Mouse (Mus musculus) Patski (cell line): Measurements from ENCODE around the gene Lman2. TPM values are rescaled to one million over a fixed set of nuclear protein-coding genes. Genes with fewer than 3 reads are reported as not detected.

Experiments
- ATAC-seq: fragments of 100-300 bp; one replicate; pipeline ENCODE4 v1.8.0; 2021
- CTCF ChIA-PET: fragments of 350-600 bp; sonication (Branson Sonifier 250); formaldehyde crosslinking; loops from one replicate; lab custom pipeline; 2022; ENCODE audit warnings: inconsistent platforms; lab: Charles Lee
- POLR2A ChIA-PET: fragments of 350-600 bp; sonication (Branson Sonifier 250); formaldehyde crosslinking; loops from one replicate; lab custom pipeline; 2022; ENCODE audit warnings: antibody characterized with exemption, inconsistent platforms; lab: Charles Lee
- DNase-seq: peaks from one replicate; pipeline ENCODE4 v3.0.0-alpha.2; 2011; ENCODE audit warnings: low read depth, low spot score
- H3K27me3 ChIP-seq: fragments of 371-371 bp; one replicate; pipeline ENCODE4 v1.5.1; 2021
- CTCF ChIP-seq: fragments of 100-300 bp; IDR thresholded peaks from one replicate; pipeline ENCODE4 v1.5.1; 2021
- in situ Hi-C: fragments of 300-500 bp; cut with MboI; formaldehyde crosslinking; loops from 3 replicates; pipeline ENCODE4 v1.11.1; 2018; ENCODE audit warnings: low pct_unique_long_range_greater_than_20kb, mixed read lengths
- polyA plus RNA-seq: library from polyadenylated mRNA; unstranded; gene quantifications from one replicate; pipeline ENCODE4 v1.2.3, GENCODE M21; 2021

Lman2 gene
- polyA plus RNA-seq = 145 TPM

GRCm38 (mm10) chr13:55362453-55363060 lies at the start of gene Lman2:
Gene Lman2, minus strand, starts transcription at chr13:55362783.
- ChIA-PET POLR2A (interaction anchor here (0.5 to 0.9 kb wide), 3 partner anchors 55 to 213 kb away, joined by 3 to 5 read pairs (median 3); no protein-coding TSS in a partner anchor), CTCF (interaction anchor here (1.0 kb wide), 1 partner anchor 41 kb away, joined by 3 read pairs; no protein-coding TSS in a partner anchor)
- in situ Hi-C loops = no loop called here

GRCm38 (mm10) chr13:55411826-55412225 lies 49.2 kb upstream of the Lman2 start:
- ChIA-PET CTCF (interaction anchor here (1.1 kb wide), 1 partner anchor 8 kb away, joined by 3 read pairs; no protein-coding TSS in a partner anchor), POLR2A (no interaction called here)
- no peak for ATAC-seq

More at GRCm38 (mm10) chr13:55362453-55363060, at the start of gene Lman2:
- DNase-seq = peak; percentile 96
- peak; percentile 97 for ATAC-seq
- TF ChIP-seq CTCF = no peak
- peaks cover 7% of the 10 kb centered on the region for H3K27me3 ChIP-seq

GRCm38 (mm10) chr13:55408546-55409120 lies 46.0 kb upstream of the Lman2 start:
- in situ Hi-C loops = loop anchor here (5.0 kb wide), 2 partner anchors 59 to 109 kb away; no protein-coding TSS in a partner anchor
- peaks cover under 1% of the 10 kb centered on the region for H3K27me3 ChIP-seq
- no peak for TF ChIP-seq CTCF
- no peak for ATAC-seq
- DNase-seq = no peak
- CTCF ChIA-PET = interaction anchor here (1.0 kb wide), 1 partner anchor 105 kb away, joined by 4 read pairs; the partner anchor contains the start of gene Pdlim7
- POLR2A ChIA-PET = no interaction called here

More at GRCm38 (mm10) chr13:55411826-55412225, 49.2 kb upstream of the Lman2 start:
- no peak for TF ChIP-seq CTCF
- in situ Hi-C loops = no loop called here
- peaks cover 6% of the 10 kb centered on the region for H3K27me3 ChIP-seq
- DNase-seq = no peak

GRCm38 (mm10) chr13:55407341-55407740 lies 44.8 kb upstream of the Lman2 start:
- peaks cover 9% of the 10 kb centered on the region for H3K27me3 ChIP-seq
- no peak for TF ChIP-seq CTCF
- POLR2A ChIA-PET = no interaction called here
- CTCF ChIA-PET = interaction anchor here (0.9 to 2.0 kb wide), 4 partner anchors 60 to 118 kb away, joined by 3 to 6 read pairs (median 4); no protein-coding TSS in a partner anchor
- no peak for DNase-seq
- in situ Hi-C loops = loop anchor here (5.0 kb wide), 2 partner anchors 60 to 110 kb away; no protein-coding TSS in a partner anchor
- no peak for ATAC-seq

- peaks cover 10% of the 10 kb centered on the region for H3K27me3 ChIP-seq
- ChIA-PET CTCF (interaction anchor here (0.8 to 5.3 kb wide), 16 partner anchors 8 to 120 kb away, joined by 3 to 30 read pairs (median 4); partner anchors contain the start of genes Pdlim7 and Prr7), POLR2A (interaction anchor here (0.6 to 1.3 kb wide), 2 partner anchors 11 to 131 kb away, joined by 3 read pairs; no protein-coding TSS in a partner anchor)
- ATAC-seq = no peak
- TF ChIP-seq CTCF = no peak
- in situ Hi-C loops = loop anchor here (5.0 kb wide), 2 partner anchors 61 to 111 kb away; no protein-coding TSS in a partner anchor
- DNase-seq = no peak
These were observed 43.3 kb upstream of the Lman2 start for GRCm38 (mm10) chr13:55405783-55406390.

- in situ Hi-C loops = loop anchor here (5.0 kb wide), 2 partner anchors 62 to 112 kb away; no protein-coding TSS in a partner anchor
- H3K27me3 ChIP-seq = peaks cover 18% of the 10 kb centered on the region
- ATAC-seq (peak; percentile 17), DNase-seq (peak; percentile 4)
- TF ChIP-seq CTCF = peak; percentile 89
- ChIA-PET POLR2A (interaction anchor here (0.6 to 1.3 kb wide), 2 partner anchors 10 to 132 kb away, joined by 3 read pairs; no protein-coding TSS in a partner anchor), CTCF (interaction anchor here (0.6 to 5.3 kb wide), 19 partner anchors 8 to 120 kb away, joined by 3 to 30 read pairs (median 4); partner anchors contain the start of genes Pdlim7 and Prr7)
These were observed 42.5 kb upstream of the Lman2 start for GRCm38 (mm10) chr13:55404853-55405782.

- CTCF ChIA-PET = interaction anchor here (0.7 to 5.3 kb wide), 11 partner anchors 8 to 117 kb away, joined by 3 to 30 read pairs (median 3); partner anchors contain the start of genes Pdlim7 and Prr7
These were observed 41.6 kb upstream of the Lman2 start for GRCm38 (mm10) chr13:55403935-55404852.

GRCm38 (mm10) chr13:55403266-55403665 lies 40.7 kb upstream of the Lman2 start:
- POLR2A ChIA-PET = interaction anchor here (0.6 kb wide), 1 partner anchor 822 kb away, joined by 3 read pairs; no protein-coding TSS in a partner anchor
- ATAC-seq (no peak), DNase-seq (no peak)
- CTCF ChIA-PET = interaction anchor here (1.0 to 5.3 kb wide), 5 partner anchors 8 to 112 kb away, joined by 3 to 30 read pairs (median 4); no protein-coding TSS in a partner anchor
- peaks cover 24% of the 10 kb centered on the region for H3K27me3 ChIP-seq
- in situ Hi-C loops = no loop called here
- no peak for TF ChIP-seq CTCF

More at GRCm38 (mm10) chr13:55403935-55404852, 41.6 kb upstream of the Lman2 start:
- no peak for TF ChIP-seq CTCF
- ATAC-seq (no peak), DNase-seq (no peak)
- peaks cover 24% of the 10 kb centered on the region for H3K27me3 ChIP-seq
- POLR2A ChIA-PET = interaction anchor here (0.6 to 1.3 kb wide), 2 partner anchors 133 to 821 kb away, joined by 3 read pairs; no protein-coding TSS in a partner anchor
- in situ Hi-C loops = no loop called here
